Mouse (Mus musculus) cerebellum, postnatal 36 days (tissue): Measurements from ENCODE around the gene Gstm2.

Experiments
- DNase-seq, 2 experiments: peaks; one replicate each; pipeline ENCODE4 v3.0.0; 2021 to 2022; ENCODE audit warnings: mixed read lengths in 2 of 2

The Gstm2 gene

GRCm38 (mm10) chr3:107941261-107941660, 45.0 kb downstream of the Gstm2 start:
- DNase-seq: no peak

GRCm38 (mm10) chr3:107940524-107940923, 45.7 kb downstream of the Gstm2 start:
- no peak for DNase-seq

- no peak for DNase-seq
These were observed 46.4 kb downstream of the Gstm2 start for GRCm38 (mm10) chr3:107939830-107940229.

DNA sequence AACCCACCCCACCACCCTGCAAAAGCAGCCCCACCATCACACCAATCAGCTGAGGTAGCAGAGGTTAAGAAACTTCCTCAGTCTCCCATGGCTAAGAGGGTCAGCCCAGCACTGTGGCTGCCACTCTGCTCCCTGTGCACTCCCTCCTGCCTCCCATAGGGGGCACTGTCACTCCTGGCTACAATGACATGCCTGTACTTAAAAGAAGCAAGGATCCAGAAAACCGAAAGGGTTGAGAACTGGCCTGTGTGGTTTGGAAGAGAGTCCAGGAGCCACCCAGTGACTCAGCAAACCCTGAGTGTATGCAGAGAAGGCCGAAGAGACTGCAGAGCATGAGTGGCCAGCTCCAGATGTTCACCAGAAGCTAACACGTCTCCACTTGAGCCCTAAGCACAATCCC, 46.9 kb downstream of the Gstm2 start:
- peak; percentile 43 to 49 for DNase-seq

- no peak for DNase-seq
These were observed 50.4 kb downstream of the Gstm2 start for GRCm38 (mm10) chr3:107935888-107936287.

- no peak for DNase-seq
These were observed 51.0 kb downstream of the Gstm2 start for GRCm38 (mm10) chr3:107935268-107935667.

DNA sequence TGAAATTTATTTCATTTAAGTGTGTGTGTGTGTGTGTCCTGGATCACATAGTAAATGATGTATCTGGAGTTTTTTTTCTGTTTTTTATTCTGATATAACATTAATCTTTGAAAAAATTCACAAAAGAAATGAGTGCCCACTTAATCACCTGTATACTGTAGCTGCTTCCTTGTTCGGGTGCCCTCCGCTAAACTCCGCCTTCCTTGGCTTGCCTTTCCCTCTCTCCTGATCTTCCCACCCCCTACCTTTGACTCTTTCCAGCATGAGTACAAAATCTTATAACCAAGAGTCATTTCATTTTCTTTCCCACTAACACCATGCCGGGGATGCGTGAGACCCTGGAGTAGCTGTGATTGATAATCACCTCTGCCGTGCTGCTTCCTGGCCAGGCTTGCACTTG, 54.1 kb downstream of the Gstm2 start:
- no peak for DNase-seq
